Mouse (Mus musculus) spleen, adult 2 months (tissue): Measurements from ENCODE around the gene Dusp23. TPM values are rescaled to one million over a fixed set of nuclear protein-coding genes. Genes with fewer than 3 reads are reported as not detected.

Experiments used
- DNase-seq, 2 experiments: peaks; one replicate each; pipeline versions ENCODE4 v3.0.0 to v3.0.0-alpha.2; 2012 to 2021; ENCODE audit warnings: low spot score in 2 of 2, low read depth in 1 of 2
- H3K27ac ChIP-seq: fragments of 200-500 bp; 2 replicates; pipeline ENCODE4 v1.5.1; 2012; ENCODE audit warnings: low read length, inconsistent platforms; ENCODE audit not compliant: insufficient read depth
- H3K27me3 ChIP-seq: fragments of 200-500 bp; 2 replicates; pipeline ENCODE4 v1.6.1; 2012; ENCODE audit warnings: mild to moderate bottlenecking, moderate library complexity, low read length, inconsistent platforms; ENCODE audit not compliant: control insufficient read depth, insufficient read depth
- H3K36me3 ChIP-seq: fragments of 200-500 bp; 2 replicates; pipeline ENCODE4 v1.6.1; 2012; ENCODE audit warnings: mild to moderate bottlenecking, low read length, inconsistent platforms; ENCODE audit not compliant: control insufficient read depth, insufficient read depth
- H3K4me1 ChIP-seq: fragments of 200-500 bp; 2 replicates; pipeline ENCODE4 v1.6.1; 2011; ENCODE audit warnings: inconsistent platforms; ENCODE audit not compliant: control insufficient read depth, insufficient read depth, insufficient read length
- H3K4me3 ChIP-seq: fragments of 200-500 bp; 2 replicates; pipeline ENCODE4 v1.5.1; 2011; ENCODE audit warnings: mild to moderate bottlenecking, inconsistent platforms; ENCODE audit not compliant: insufficient read depth, insufficient read length; ENCODE audit errors: extremely low read depth
- CTCF ChIP-seq: fragments of 200-500 bp; IDR thresholded peaks from 2 replicates; pipeline ENCODE4 v1.5.1; 2011; ENCODE audit warnings: mild to moderate bottlenecking, inconsistent platforms; ENCODE audit not compliant: insufficient read depth, insufficient read length, insufficient replicate concordance; ENCODE audit errors: extremely low read depth
- POLR2A ChIP-seq: fragments of 200-500 bp; IDR thresholded peaks from 2 replicates; pipeline ENCODE4 v1.6.1; 2011; ENCODE audit warnings: low read depth, low read length, inconsistent platforms
- WGBS: fragments of 180-500 bp; shearing (Covaris S2); methylation state at CpG from one replicate; pipeline ENCODE4 v1.1.7; 2018; 5-methylcytosine and 5-hydroxymethylcytosine counted together
- polyA plus RNA-seq: library from polyadenylated mRNA; depleted of rRNA; stranded (reverse); fragments of >200 nt; gene quantifications from 2 replicates; pipeline ENCODE4 v1.2.3, GENCODE M21; 2012

Gene Dusp23
- polyA plus RNA-seq, 1 experiment, result 11.4 TPM

GRCm38 (mm10) chr1:172614654-172615053, 18.1 kb downstream of the Dusp23 start:
- H3K36me3 ChIP-seq, result no peaks in the 10 kb centered on the region
- H3K27ac ChIP-seq, result no peak overlapping the region
- DNase-seq, result no peak
- H3K27me3 ChIP-seq, result no peaks in the 10 kb centered on the region
- no peaks in the 10 kb centered on the region for H3K4me1 ChIP-seq
- TF ChIP-seq CTCF (no peak), POLR2A (no peak)
- WGBS, result 89% methylated on average over 10 of the region's 10 CpGs
- H3K4me3 ChIP-seq, result no peak overlapping the region

- H3K4me1 ChIP-seq, result no peaks in the 10 kb centered on the region
- no peaks in the 10 kb centered on the region for H3K36me3 ChIP-seq
- no peaks in the 10 kb centered on the region for H3K27me3 ChIP-seq
- no peak overlapping the region for H3K4me3 ChIP-seq
- H3K27ac ChIP-seq, result no peak overlapping the region
- no peak for DNase-seq
- TF ChIP-seq CTCF (no peak), POLR2A (no peak)
- 30% methylated on average over 1 of the region's 1 CpGs for WGBS
These were observed 20.0 kb downstream of the Dusp23 start for GRCm38 (mm10) chr1:172612745-172613144.

- WGBS, result 83% methylated on average over 10 of the region's 10 CpGs
- no peak for DNase-seq
- Histone ChIP-seq H3K4me3 (no peak overlapping the region), H3K36me3 (no peaks in the 10 kb centered on the region), H3K27ac (no peak overlapping the region), H3K27me3 (no peaks in the 10 kb centered on the region), H3K4me1 (no peaks in the 10 kb centered on the region)
- no peak for TF ChIP-seq CTCF
- no peak for TF ChIP-seq POLR2A
These were observed 21.5 kb downstream of the Dusp23 start for GRCm38 (mm10) chr1:172611304-172611703.

GRCm38 (mm10) chr1:172602326-172602725, 30.4 kb downstream of the Dusp23 start, which contains the start of gene Fcrl6:
Gene Fcrl6 (minus strand): TSS chr1:172602551.
- Histone ChIP-seq H3K4me3 (no peak within 1 kb of the TSS), H3K36me3 (no peaks in the 10 kb centered on the region), H3K27me3 (no peaks in the 10 kb centered on the region), H3K27ac (no peak within 1 kb of the TSS), H3K4me1 (no peaks in the 10 kb centered on the region)
- WGBS, result 52% methylated on average over 1 of the region's 1 CpGs
- no peak for TF ChIP-seq POLR2A
- TF ChIP-seq CTCF, result no peak
- DNase-seq, result no peak

- DNase-seq, result peak in 1 of 2 experiments; percentile 17
- TF ChIP-seq POLR2A (no peak), CTCF (peak; percentile 18; the same call in 1 of the 2 replicates)
- no peak overlapping the region for H3K4me3 ChIP-seq
- no peak overlapping the region for H3K27ac ChIP-seq
- H3K4me1 ChIP-seq, result no peaks in the 10 kb centered on the region
- no peaks in the 10 kb centered on the region for H3K27me3 ChIP-seq
- H3K36me3 ChIP-seq, result no peaks in the 10 kb centered on the region
These were observed 38.3 kb downstream of the Dusp23 start for GRCm38 (mm10) chr1:172594495-172594894.

GRCm38 (mm10) chr1:172593956-172594355, 38.8 kb downstream of the Dusp23 start:
- no peaks in the 10 kb centered on the region for H3K4me1 ChIP-seq
- no peak for DNase-seq
- H3K36me3 ChIP-seq, result no peaks in the 10 kb centered on the region
- no peak overlapping the region for H3K27ac ChIP-seq
- H3K27me3 ChIP-seq, result no peaks in the 10 kb centered on the region
- WGBS, result 19% methylated on average over 2 of the region's 2 CpGs
- no peak overlapping the region for H3K4me3 ChIP-seq
- TF ChIP-seq CTCF, result no peak
- no peak for TF ChIP-seq POLR2A

- no peaks in the 10 kb centered on the region for H3K27me3 ChIP-seq
- no peak for TF ChIP-seq CTCF
- TF ChIP-seq POLR2A, result no peak
These were observed 39.4 kb downstream of the Dusp23 start for GRCm38 (mm10) chr1:172593321-172593720.

More at GRCm38 (mm10) chr1:172593321-172593720, 39.4 kb downstream of the Dusp23 start:
- H3K36me3 ChIP-seq, result no peaks in the 10 kb centered on the region
- DNase-seq, result no peak
- no peak overlapping the region for H3K27ac ChIP-seq
- H3K4me3 ChIP-seq, result no peak overlapping the region
- WGBS, result 77% methylated on average over 3 of the region's 3 CpGs
- H3K4me1 ChIP-seq, result no peaks in the 10 kb centered on the region; the same call in 1 of the 2 replicates
